Mouse (Mus musculus) gastrocnemius, postnatal 10 days (tissue): ENCODE results near the gene Sptb. TPM values are rescaled to one million over a fixed set of nuclear protein-coding genes. Genes with fewer than 3 reads are reported as not detected.

ENCODE experiments used
- DNase-seq: peaks from one replicate; pipeline ENCODE4 v3.0.0; 2021; ENCODE audit warnings: mixed read lengths
- total RNA-seq, 2 experiments: library from RNA; stranded (reverse); gene quantifications; 2 replicates each; pipeline ENCODE4 v1.2.3; 2021

The Sptb gene
- total RNA-seq, 2 experiments from 2014 or later, result 102 TPM

DNA sequence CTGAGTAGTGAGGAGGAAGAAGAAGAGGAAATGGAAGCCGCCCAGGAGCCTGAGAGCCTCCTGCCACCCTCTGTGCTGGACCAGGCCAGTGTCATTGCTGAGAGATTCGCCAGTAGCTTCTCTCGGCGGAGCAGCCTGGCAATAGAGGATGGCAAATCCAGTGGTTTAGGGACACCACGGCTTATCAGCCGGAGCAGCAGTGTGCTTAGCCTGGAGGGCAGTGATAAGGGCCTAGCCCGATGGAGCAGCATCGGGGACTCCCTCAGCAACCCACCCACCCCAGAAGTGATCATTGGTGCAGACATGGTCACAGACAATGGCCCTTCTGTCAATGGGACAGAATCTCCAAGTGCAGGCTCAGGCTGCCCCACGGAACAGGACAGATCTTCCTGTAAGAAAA, 134.3 kb downstream of the Sptb start:
- DNase-seq, result no peak

DNA sequence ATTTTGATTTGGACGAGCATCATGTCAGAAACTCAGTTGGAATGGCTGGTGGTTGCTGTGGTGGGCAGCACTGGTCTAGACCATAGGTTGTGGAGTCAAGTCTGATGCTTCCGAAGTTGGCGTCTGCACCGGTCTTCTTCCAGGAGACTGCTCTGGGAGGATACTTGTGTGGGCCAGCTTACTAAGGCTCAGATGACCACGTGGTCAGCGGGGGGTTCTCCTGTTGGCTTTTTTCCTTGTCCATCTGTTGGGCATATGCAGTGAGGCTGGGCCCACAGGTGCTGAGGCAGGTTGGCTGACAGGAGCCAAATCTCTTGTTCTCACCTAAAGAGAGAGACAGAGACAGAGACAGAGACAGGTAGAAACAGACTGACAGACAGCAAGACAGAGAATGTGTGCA, 135.5 kb downstream of the Sptb start:
- no peak for DNase-seq

DNA sequence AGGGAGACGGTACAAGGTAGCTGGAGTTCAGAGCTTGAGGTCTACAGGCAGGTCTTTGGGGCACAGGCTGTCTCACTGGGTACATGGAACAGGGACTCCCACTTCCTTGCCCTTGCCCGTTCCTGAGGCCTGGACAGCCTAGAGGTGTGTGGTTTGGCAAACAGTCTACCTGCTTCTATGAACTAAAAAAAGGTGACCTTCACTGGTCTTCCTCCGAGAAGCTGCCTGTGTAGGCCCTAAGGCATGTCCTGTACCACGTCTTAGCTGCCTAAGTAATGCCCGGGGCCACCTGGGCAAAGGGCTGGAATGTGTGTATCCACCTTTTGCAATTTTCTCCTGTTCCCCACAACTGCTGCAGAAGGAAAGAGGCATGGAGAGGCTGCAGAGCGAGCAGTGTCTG, 137.0 kb downstream of the Sptb start:
- no peak for DNase-seq

DNA sequence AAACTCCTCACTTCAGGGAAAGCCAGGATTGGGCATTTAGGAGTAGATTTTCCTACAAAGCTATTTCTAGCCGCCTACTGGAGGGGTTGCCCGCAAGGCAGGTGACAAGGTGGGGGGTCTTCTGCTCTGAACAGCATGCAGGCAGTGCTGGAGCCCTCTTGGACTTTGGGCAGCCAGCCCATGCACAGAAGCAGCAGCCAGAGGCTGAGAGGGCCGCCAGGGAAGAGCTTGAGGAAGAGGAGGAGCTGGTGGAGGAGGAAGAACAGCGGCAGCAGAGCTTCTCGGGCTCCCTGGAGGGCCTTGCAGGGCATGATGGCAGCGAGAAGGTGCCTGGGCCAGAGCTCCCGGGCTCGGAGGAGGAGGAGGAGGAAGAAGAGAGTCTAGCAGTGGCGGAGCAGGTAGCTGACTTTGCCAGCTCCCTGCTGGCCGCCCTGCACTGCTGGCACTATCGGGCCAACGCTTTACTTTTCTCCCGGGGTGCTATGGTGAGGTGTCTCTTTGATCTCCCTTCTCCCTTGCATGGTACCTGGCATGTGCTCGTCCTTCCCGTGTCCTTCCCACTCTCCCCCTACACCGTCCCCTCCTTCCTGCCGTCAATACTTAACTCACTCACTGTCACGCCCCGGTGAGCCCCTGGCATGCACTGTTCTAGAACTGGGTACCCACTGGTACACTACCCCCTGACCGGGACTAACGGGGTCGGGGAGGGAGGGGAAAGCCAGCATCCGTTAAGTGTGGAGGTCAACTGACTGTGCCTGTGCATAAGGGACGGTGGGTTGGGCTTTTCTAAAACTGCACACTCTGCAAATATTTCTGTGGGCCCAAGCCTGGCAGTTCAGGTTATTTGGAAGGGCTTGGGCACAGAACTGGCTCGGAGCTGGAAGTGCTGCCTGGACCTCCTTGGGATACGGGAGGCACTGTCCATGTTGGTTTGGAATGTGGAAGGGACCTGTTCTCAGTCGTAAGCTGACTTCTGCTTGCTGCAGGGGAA, 137.8 kb downstream of the Sptb start:
- DNase-seq, result no peak

DNA sequence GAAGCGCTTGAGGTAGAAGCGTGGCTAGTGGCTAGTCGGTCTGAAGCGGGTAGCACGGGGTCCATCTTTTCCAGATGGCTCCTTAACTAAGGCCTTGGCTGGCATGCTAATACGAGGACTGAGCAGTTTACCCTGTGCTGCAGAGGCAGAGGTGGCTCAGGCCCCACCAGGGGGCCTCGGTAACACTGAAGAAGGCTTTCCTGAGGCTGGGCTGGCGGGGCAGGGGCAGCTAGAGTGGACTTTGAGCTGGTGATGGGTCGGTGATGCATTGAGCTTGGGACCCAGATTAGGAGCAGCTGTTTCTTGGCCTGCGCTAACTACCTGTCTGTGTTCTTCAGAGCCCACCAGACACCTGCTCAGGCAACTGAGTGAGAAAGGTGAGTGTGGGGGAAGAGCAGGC, 139.1 kb downstream of the Sptb start:
- DNase-seq, result no peak

DNA sequence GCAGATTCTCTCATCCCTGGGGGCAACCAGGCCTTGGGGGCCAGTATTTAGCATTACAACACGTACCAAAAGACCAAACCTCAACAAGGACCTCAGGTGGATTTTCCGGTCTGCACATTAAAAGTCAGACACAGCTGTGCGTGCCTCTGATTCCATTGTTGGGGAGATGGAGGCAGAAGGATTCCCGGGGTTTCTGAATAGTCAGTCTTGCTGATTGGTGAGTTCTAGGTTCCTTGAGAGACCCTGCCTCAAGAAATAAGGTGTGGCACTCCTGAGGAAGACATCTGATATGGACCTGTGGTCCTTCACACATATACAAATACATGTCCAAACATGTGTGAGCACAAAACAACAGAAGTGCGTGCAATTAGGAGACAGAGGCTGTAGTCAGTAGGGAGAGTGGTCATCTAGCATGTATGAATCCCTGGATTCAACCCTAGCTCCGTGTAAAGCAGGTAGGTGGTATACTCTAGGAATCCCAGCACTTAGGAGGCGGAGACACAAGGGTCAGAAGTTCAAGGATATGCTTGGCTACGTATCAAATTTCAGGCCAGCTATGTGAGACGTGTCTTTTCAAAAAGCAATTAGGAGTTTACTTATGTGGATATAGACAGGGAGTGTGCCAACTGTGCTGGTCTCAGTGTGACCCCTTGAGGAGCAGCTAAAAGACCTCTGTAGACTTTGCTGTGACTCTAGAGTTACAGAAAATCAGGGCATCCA, 140.0 kb downstream of the Sptb start:
- no peak for DNase-seq

DNA sequence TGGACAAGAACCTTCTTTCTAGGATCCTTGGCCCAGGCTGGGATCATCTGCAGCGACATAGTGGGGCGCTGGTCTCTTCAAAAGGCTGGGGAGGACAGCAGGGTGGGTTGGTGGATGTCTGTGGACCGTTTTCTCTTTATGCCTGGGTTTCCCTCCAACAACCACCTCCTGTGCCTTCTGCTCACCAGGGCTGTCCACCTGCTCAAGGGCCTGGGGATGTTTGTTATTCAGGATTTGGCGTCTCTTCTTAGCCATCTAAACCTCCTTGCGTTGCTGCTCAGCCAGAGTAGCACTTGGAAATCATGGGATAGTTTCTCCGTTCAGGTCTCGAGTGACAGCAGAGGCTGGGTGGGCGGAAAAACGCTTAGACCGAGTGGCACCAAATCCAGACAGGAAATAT, 144.1 kb downstream of the Sptb start:
- DNase-seq, result no peak

DNA sequence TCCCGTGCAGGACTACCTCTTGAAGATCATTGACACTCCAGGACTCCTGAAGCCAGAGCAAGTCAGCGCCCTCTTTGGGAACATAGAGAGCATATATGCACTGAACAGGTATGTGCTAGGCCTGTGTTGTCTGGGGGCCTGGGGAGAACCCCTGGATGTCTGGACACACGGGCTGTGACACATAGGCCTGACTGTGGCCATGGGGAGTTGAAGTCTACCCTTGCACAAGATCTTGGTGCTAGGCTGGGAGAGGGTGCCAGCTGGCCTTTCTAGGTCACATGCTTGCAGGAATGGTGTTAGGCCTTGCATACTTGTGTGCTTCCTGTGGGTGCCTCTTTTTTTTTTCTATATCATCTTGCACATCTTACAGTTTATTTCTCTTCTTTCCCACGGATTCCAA, 148.2 kb downstream of the Sptb start:
- DNase-seq, result no peak

DNA sequence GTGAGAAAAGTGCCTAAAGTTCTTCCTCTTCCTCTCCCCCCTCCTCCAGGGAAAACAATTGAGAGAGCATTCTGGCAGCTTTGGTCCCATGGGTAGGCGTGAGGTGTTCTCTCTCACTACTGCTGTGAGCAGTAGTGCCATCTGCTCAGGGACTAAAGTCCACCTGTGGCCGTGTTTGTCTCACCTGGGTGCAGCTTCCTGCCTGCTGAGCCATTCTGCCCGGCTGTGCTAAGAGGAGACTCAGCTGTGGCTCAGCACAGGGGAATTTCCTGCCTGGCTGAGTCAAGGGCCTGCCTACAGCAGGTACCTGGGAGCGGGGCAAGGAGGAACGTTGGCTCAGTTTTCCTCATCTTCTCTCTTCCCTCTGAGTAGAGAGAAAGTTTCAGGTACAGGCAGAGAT, 152.1 kb downstream of the Sptb start:
- DNase-seq, result no peak

DNA sequence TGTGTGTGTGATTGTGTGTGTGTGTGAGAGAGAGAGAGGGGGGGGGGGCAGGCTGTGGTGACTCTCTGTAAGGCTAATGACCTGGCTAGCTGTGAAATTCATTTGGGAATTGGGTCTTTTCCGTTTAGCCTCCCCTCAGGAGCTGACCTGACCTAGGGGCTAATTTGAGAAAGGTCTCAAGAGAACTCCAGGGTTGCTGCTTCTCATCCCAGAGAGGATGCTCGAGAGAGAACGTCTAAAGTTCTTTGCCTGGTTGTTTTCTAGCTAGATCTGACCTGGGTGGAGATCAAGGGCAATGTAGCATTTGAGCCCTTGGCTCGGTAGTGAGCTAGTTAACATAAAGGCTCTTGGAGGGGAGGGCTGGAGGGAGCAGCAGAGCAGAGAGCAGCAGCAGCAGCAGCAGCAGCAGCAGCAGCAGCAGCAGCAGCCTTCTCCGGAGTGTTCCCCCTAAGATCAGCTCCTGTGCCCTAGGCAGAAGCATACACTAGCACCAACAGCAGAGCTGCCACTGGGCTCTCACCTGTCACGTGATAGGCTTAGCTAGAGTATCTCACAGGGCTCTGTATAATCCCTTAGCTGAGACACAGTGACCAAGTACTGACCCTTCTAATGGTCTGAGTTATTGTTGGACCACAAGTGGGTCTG, 153.5 kb downstream of the Sptb start:
- no peak for DNase-seq

DNA sequence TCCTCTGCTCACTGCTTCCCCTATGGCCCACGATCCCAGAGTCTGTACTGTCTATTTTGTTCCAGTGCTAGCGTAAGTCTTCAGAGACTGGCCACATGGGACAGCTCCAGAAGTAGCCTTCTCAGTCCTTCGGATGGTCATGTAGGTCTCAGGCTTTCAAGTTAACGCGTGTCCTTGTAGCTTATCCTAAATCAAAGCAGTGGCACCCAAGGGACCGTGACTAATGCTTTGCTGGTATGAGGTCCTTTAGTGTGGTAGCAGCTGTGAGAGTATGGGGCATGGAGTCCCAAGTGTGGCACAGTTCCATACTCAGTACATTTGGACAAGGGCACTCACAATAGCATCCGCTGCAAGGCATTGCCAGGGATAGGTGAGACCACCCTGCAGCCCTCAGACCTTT, 154.2 kb downstream of the Sptb start:
- no peak for DNase-seq

DNA sequence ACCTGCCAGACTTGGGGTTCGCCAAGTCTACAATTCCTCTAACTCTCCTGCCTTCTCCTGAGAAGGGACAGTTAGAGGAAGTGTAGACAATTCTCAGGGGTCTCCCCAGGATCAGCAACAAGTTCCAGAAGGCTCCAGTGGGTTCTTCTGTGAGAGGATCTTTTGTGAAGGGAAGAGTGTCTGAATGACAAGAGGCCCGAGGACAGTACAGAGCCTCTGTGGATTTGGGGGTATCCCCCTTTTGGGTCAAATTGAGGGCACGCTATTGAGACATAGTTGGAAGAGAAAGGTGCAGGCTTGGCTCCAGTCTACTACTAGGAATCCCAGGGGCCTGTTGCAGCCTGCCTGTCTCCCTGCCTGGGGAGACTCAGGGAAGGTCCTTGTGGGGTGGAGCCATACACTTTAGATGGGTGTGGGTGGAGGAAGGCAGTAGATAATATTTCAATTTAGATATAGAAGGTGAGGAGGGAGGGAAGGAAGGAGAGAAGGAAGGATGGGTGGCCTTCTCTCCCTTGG, 155.4 kb downstream of the Sptb start:
- DNase-seq, result no peak

DNA sequence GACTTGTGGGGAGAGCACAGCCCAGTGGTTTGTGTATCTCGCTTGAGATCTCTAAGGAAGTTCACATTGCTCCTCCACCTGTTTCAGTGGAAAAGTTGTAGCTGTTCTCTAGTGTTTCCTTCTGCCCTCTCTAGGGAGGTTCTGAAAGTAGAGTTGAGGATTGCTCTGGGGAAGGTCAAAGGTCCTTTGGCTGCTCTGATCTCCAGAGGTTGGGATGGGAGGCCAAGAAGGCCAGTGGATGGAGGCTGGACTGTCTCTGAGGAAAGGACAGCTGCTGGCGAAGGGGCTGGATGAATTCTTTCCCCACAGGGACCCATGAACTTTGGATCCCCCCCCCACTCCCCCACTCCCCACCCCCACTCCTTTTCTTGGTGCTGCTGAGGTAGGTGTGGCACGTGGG, 156.0 kb downstream of the Sptb start:
- no peak for DNase-seq

DNA sequence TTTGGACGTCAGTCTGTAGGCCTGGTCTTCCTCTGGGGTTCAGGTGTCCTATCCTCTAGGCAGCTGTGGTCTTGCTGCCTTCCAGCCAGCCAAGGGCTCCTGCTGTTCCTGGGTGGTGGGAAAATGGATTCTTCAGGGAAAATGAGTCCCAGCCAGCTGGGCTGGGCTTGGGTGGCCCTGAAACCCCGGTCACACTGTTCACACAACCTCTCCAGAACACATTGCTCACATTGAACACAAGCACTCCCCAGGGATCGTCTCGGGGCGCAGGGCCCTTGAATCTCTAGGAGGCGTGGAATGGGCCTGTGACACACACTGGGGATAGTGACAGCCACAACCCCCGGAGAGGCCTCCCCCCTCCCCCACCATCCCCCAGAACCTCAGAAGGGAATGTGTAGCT, 156.4 kb downstream of the Sptb start:
- DNase-seq, result no peak

DNA sequence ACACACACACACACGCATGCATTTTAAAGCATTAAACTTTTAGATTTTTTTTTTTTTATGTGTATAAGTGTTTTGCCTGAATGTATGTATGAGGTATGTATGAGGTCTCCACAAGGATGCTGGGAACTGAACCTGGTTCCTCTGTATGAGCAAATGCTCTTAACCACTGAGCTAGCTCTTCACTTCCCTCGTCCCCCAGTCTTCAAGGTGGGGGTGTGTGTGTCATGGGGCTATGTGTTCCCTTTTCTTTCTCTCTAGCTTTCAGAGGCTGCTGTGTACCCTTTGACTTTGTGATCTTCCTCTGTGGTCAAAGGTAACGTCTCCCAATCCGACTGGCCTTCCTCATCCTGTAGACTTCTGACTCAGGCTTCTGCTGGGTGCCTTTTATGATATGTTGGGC, 157.4 kb downstream of the Sptb start:
- DNase-seq, result no peak

DNA sequence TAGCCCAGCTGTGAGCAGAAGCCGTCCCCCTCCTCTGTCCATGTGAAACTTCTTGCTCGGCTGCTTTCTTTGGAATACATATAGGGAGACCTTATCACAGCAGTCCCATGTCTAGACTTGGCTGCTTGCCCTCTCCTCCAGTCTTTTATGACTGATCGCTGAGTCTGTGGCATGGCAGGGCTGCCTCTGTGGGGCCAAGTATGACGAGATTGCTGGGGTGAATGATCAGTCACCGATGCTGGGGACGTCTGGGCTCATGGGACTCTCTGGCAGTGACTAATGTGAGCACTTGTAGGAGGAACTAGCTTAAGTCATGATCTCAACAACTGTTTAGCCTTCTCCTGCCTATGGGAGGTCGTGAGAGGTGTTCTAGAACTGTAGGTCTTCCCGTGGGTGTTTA, 158.0 kb downstream of the Sptb start:
- no peak for DNase-seq

DNA sequence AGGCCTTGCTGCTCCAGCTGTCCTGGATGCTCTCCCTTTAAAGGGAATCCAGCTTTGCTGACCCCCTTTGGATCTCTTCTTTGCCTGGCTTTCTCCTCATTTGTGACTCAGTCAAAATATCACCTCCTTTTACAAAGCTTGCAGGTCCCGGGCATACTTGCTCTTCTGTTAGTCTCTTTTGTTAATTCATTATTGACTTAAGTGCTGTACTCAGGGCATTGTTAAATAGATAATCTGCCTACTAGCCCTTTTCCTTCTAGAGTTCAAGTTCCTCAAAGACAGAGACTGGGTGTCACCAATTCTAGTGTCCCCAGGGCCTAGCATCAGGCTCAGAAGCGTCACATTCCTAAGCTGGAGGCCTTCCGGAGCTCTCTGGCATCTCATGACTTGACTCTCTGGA, 161.1 kb downstream of the Sptb start:
- no peak for DNase-seq

DNA sequence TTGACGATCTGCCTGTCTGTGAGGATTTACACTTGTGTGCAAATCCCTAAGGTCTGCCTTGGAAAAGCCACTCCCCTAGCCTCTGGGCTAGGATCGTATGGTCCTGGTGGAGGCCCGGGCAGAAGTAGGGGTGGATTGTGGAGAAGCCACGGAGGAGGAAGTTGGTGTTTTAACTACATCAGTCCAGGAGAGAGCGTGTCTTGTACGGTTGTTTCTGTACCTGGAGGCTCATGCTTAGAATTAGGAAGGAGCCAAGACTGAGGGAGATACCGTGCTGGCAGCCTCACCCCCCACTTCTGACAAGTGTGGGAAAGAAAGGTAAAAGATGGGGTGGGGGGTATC, 162.3 kb downstream of the Sptb start:
- DNase-seq, result no peak

DNA sequence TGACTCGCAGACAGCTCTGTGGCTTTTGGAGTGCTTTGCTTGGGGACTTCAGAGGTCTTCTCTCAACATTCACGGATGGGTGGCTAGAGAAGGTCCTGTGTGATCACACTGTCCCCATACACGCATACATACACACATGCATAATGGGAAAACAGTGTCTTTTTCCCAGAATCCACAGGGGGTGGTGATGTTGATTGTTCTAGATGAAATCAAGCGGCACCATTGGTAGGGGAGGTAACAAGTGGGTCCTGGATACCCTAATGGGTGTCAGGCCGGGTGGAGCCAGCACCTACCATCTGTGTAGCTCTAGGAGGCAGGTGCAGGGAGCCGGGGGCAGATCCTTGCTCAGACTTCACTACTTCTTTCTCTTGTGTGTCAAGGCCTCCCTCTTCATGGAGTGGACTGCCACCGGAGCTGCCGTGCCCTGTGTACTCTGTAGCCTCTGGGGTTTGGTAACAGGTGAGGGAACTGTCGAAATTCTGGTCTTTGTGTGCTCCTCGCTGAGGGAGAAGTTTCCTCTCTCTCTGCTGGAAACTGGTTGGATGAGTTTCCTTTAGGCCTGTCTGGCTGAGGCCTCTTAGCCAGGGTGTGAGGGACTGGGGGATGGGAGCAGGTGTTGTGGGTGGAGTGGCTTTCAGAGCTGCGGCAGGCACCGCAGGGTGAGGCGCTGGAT, 162.8 kb downstream of the Sptb start:
- no peak for DNase-seq

DNA sequence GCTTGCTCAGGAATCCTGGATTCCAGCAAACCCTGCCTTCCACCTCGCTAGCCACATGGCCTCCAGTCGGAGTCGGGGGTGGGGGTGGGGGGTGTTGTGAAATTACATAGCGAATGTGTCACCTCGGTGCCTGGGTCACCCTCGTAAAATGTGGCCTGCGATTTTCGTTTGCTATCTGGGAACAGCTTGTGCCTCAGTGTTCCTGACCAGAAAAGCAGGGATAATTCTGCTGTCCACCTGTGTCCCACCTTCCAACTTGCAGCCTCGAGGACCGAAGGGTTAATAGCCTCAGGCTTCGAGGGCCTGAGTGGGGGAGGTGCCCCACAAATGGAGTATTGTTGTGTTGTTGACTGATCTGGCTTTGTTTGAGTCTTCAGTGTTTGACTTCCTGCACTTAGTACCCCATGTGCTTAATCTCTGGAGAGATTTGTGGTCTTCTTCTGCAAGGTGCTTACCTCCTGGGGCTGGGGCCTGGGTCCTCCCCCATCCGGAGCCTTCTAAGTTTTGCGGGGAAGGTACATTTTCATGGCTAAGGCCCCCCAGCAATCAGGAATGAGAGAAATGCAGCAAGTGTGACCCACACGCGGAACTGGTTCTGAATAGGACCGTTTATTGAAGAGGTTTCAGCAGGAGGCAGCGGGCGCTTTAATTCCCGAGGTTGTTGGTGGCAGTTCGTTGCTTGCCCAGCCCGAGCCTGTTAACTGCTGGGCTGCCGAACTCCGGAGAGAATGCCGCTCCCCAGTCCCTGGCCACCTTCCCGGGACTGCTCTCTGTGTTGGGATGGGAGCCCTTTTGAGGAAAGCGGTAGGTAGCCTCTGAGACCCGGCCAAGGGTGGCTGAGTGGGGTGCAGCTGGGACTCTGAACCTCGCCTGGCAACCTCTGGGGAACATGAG, 163.7 kb downstream of the Sptb start:
- DNase-seq, result peak; percentile 59

DNA sequence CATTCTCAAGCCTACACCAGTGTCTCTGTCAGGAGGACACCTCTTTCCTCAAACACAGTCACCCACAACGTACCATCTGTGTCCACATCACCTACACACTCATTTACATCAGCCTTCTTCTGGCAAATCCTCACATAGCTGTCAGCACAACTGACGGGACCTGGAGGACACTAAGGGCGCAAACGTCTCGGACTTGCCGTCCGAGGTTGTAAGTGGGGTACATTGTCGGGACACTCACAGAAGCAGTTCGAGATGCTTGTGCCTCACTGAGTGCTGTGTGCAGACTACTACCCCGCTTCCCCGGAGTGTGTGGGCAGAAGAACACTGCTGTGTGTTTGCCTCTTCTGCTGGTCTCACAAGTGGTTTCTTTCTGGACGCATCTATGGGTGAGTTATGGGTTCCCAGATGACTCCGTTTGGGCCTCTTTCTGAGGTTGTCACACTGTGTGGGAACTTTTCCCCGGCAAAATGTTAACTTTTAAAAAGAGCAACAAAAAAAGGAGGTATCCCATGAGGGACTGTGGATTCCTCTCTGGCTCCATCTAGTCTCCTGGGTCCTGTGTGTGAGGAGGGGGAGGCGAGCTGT, 164.5 kb downstream of the Sptb start:
- no peak for DNase-seq
